In genomic region chr8:120255406-120255987, GRCm38 (mm10) we compare ENCODE assay signal across 22 mouse cellular contexts. TPM values are rescaled to one million over a fixed set of nuclear protein-coding genes. Genes with fewer than 3 reads are reported as not detected.
DNase-seq lines count a peak whose midpoint lies in the region; ATAC-seq lines count a peak whose summit lies in the region.
"Had no signal": no experiment of that assay in that cellular context is flagged by ENCODE, and none has a peak within 500 bp of the region (broad histone marks: within the 10 kb centered on the region; RNA-seq: fewer than 3 reads in every experiment).

No protein-coding gene starts in this region.

- no peak overlapping the region for H3K27ac ChIP-seq in heart, embryonic 13.5 days (replicated peaks)
- H3K27ac ChIP-seq in midbrain, embryonic 10.5 days (replicated peaks) = peak overlapping the region; percentile 65
- no peak overlapping the region for H3K27ac ChIP-seq in midbrain, embryonic 15.5 days
- no peak overlapping the region for H3K27ac ChIP-seq in intestine, embryonic 16.5 days (ENCODE audit: low read length)
- H3K27ac ChIP-seq: embryonic facial prominence, embryonic 15.5 days; macrophage; stomach, embryonic 15.5 days had no signal

- DNase-seq in heart, adult 9 months (ENCODE audit: low spot score in 2 of 2) = no peak
- no peak for DNase-seq in midbrain, embryonic 10.5 days (ENCODE audit: low spot score)
- DNase-seq in left cerebral cortex, postnatal 14 days (ENCODE audit: low spot score in 2 of 2) = no peak
- DNase-seq in layer of hippocampus, adult 9-11 months = no peak
- DNase-seq: adrenal gland, postnatal 10 days; B cell, adult 2 months; cerebellum, adult 2 months; cerebellum, postnatal 36 days; embryo, embryonic 11 days; heart, postnatal 36 days; kidney, adult 18-20 months; kidney, postnatal 4 days; left cerebral cortex, postnatal 4 days; thymus, postnatal 25 days had no signal

- H3K4me3 ChIP-seq in heart, embryonic 13.5 days = no peak overlapping the region
- no peak overlapping the region for H3K4me3 ChIP-seq in midbrain, embryonic 10.5 days
- H3K4me3 ChIP-seq in midbrain, embryonic 15.5 days = no peak overlapping the region
- no peak overlapping the region for H3K4me3 ChIP-seq in intestine, embryonic 16.5 days (ENCODE audit: low read length)
- H3K4me3 ChIP-seq: embryonic facial prominence, embryonic 15.5 days; stomach, embryonic 15.5 days had no signal

- H3K36me3 ChIP-seq in heart, embryonic 13.5 days = no peaks in the 10 kb centered on the region
- H3K36me3 ChIP-seq in midbrain, embryonic 10.5 days = no peaks in the 10 kb centered on the region
- no peaks in the 10 kb centered on the region for H3K36me3 ChIP-seq in midbrain, embryonic 15.5 days (replicated peaks)
- no peaks in the 10 kb centered on the region for H3K36me3 ChIP-seq in intestine, embryonic 16.5 days (ENCODE audit: control insufficient read depth, insufficient read depth, low read length)
- H3K36me3 ChIP-seq: embryonic facial prominence, embryonic 15.5 days; stomach, embryonic 15.5 days had no signal

- peaks cover 42% of the 10 kb centered on the region for H3K4me1 ChIP-seq in heart, embryonic 13.5 days
- peaks cover 73% of the 10 kb centered on the region for H3K4me1 ChIP-seq in midbrain, embryonic 10.5 days
- H3K4me1 ChIP-seq in midbrain, embryonic 15.5 days = peaks cover 25% of the 10 kb centered on the region
- peaks cover 49% of the 10 kb centered on the region for H3K4me1 ChIP-seq in intestine, embryonic 16.5 days (ENCODE audit: control insufficient read depth, insufficient read depth, low read length)

- intact Hi-C loops in left cerebral cortex, postnatal 14 days (cut with DNase I) = no loop called here

- WGBS in heart, embryonic 13.5 days = 82% methylated on average over 6 of the region's 6 CpGs
- 85% methylated on average over 6 of the region's 6 CpGs for WGBS in midbrain, embryonic 10.5 days
- WGBS in midbrain, embryonic 15.5 days = 89% methylated on average over 6 of the region's 6 CpGs
- WGBS in intestine, embryonic 16.5 days = 78% methylated on average over 6 of the region's 6 CpGs

- no peak for ATAC-seq in heart, embryonic 13.5 days (ENCODE audit: extremely low read depth, insufficient number of reproducible peaks, low FRiP score, low TSS enrichment)
- ATAC-seq in midbrain, embryonic 15.5 days (replicated peaks) = no peak
- peak; percentile 45; the same call in 1 of the 2 replicates for ATAC-seq in intestine, embryonic 16.5 days
- ATAC-seq: forebrain, embryonic 16.5 days; hindbrain, embryonic 16.5 days had no signal

- H3K27me3 ChIP-seq in heart, embryonic 13.5 days (replicated peaks) = no peaks in the 10 kb centered on the region
- no peaks in the 10 kb centered on the region for H3K27me3 ChIP-seq in midbrain, embryonic 10.5 days (ENCODE audit: low read depth, poor library complexity, severe bottlenecking)
- H3K27me3 ChIP-seq in midbrain, embryonic 15.5 days (replicated peaks) = no peaks in the 10 kb centered on the region
- H3K27me3 ChIP-seq in intestine, embryonic 16.5 days (replicated peaks; ENCODE audit: control insufficient read depth, insufficient read depth, low read length) = no peaks in the 10 kb centered on the region
- H3K27me3 ChIP-seq: embryonic facial prominence, embryonic 15.5 days; stomach, embryonic 15.5 days had no signal

- no peaks in the 10 kb centered on the region for H3K9me3 ChIP-seq in heart, embryonic 13.5 days
- no peaks in the 10 kb centered on the region for H3K9me3 ChIP-seq in midbrain, embryonic 10.5 days (replicated peaks)
- H3K9me3 ChIP-seq in midbrain, embryonic 15.5 days = no peaks in the 10 kb centered on the region
- H3K9me3 ChIP-seq in intestine, embryonic 16.5 days (ENCODE audit: control insufficient read depth, low read length) = no peaks in the 10 kb centered on the region
- H3K9me3 ChIP-seq: embryonic facial prominence, embryonic 15.5 days; stomach, embryonic 15.5 days had no signal

- no peak overlapping the region for H3K4me2 ChIP-seq in heart, embryonic 13.5 days
- H3K4me2 ChIP-seq in midbrain, embryonic 15.5 days = no peak overlapping the region
- H3K4me2 ChIP-seq in intestine, embryonic 16.5 days (ENCODE audit: low read depth, low read length) = no peak overlapping the region
- H3K4me2 ChIP-seq: embryonic facial prominence, embryonic 15.5 days; stomach, embryonic 15.5 days had no signal

- 0 out of 2 replicates have a peak overlapping the region, but pooled peaks have one; percentile 34 for H3K9ac ChIP-seq in heart, embryonic 13.5 days
- H3K9ac ChIP-seq in midbrain, embryonic 15.5 days = no peak overlapping the region
- no peak overlapping the region for H3K9ac ChIP-seq in intestine, embryonic 16.5 days (ENCODE audit: low read depth, low read length)
- H3K9ac ChIP-seq: embryonic facial prominence, embryonic 15.5 days; stomach, embryonic 15.5 days had no signal

RNA-seq across cellular contexts. Expression of gene Gse1, which starts 27.2 kb away (rescaled TPM):
- 8.5 and 8.6 TPM in 2 replicates for polyA plus RNA-seq in heart, embryonic 13.5 days (2015; fragmentation: Nextera tagmentation; extraction: Ambion mirVana)
- polyA plus RNA-seq in midbrain, embryonic 10.5 days (2016; fragmentation: Nextera tagmentation; extraction: Ambion mirVana) = 12.7 and 15.6 TPM in 2 replicates
- polyA plus RNA-seq in midbrain, embryonic 15.5 days (2015; fragmentation: Nextera tagmentation; extraction: Ambion mirVana) = 21.2 and 23.4 TPM in 2 replicates
- 7.3 and 8.3 TPM in 2 replicates for polyA plus RNA-seq in intestine, embryonic 16.5 days (2015; fragmentation: Nextera tagmentation; extraction: Ambion mirVana)
- total RNA-seq in left cerebral cortex, postnatal 14 days (2021) = 10 to 100 TPM; 49.0 to 57.3 TPM
